Mouse (Mus musculus): Measurements from ENCODE around the gene Map3k21. TPM values are rescaled to one million over a fixed set of nuclear protein-coding genes. Genes with fewer than 3 reads are reported as not detected.

The Map3k21 gene
- polyA plus RNA-seq, 1 experiment from 2014 or later: not detected

GRCm38 (mm10) chr8:125963807-125964211, 53.6 kb downstream of the Map3k21 start:
- 7% methylated on average over 11 of the region's 11 CpGs for WGBS
- no peak overlapping the region for H3K4me3 ChIP-seq (ENCODE audit: low read depth, low read length)
- H3K9me3 ChIP-seq (ENCODE audit: control insufficient read depth, low read length): peaks cover 5% of the 10 kb centered on the region; the same call in 1 of the 2 replicates
- H3K4me2 ChIP-seq (ENCODE audit: low read depth): no peak overlapping the region; the same call in 1 of the 2 replicates
- H3K4me1 ChIP-seq (ENCODE audit: control insufficient read depth, insufficient read depth, low read length): no peaks in the 10 kb centered on the region
- H3K9ac ChIP-seq (ENCODE audit: low read length): no peak overlapping the region
- H3K36me3 ChIP-seq (ENCODE audit: control insufficient read depth, insufficient read depth, low read length): no peaks in the 10 kb centered on the region
- DNase-seq (ENCODE audit: low spot score): no peak
- no peak for ATAC-seq (ENCODE audit: insufficient read depth, low FRiP score, low TSS enrichment)
- H3K27ac ChIP-seq (ENCODE audit: low read depth, low read length): no peak overlapping the region
- H3K27me3 ChIP-seq (ENCODE audit: control insufficient read depth, insufficient read depth, low read length): no peaks in the 10 kb centered on the region

- no peaks in the 10 kb centered on the region for H3K27me3 ChIP-seq (ENCODE audit: control insufficient read depth, insufficient read depth, low read length)
- H3K4me1 ChIP-seq (ENCODE audit: control insufficient read depth, insufficient read depth, low read length): no peaks in the 10 kb centered on the region
- H3K4me2 ChIP-seq (ENCODE audit: low read depth): no peak overlapping the region
- H3K27ac ChIP-seq (ENCODE audit: low read depth, low read length): no peak overlapping the region
- no peak overlapping the region for H3K4me3 ChIP-seq (ENCODE audit: low read depth, low read length)
- 72% methylated on average over 3 of the region's 3 CpGs for WGBS
- DNase-seq (ENCODE audit: low spot score): no peak
- no peaks in the 10 kb centered on the region for H3K36me3 ChIP-seq (ENCODE audit: control insufficient read depth, insufficient read depth, low read length)
- ATAC-seq (ENCODE audit: insufficient read depth, low FRiP score, low TSS enrichment): no peak
- no peaks in the 10 kb centered on the region for H3K9me3 ChIP-seq (ENCODE audit: control insufficient read depth, low read length)
- no peak overlapping the region for H3K9ac ChIP-seq (ENCODE audit: low read length)
Measured at GRCm38 (mm10) chr8:125971336-125971735, 61.1 kb downstream of the Map3k21 start.

GRCm38 (mm10) chr8:125975981-125976380, 65.7 kb downstream of the Map3k21 start:
- Histone ChIP-seq H3K4me2 (ENCODE audit: low read depth) (no peak overlapping the region), H3K36me3 (ENCODE audit: control insufficient read depth, insufficient read depth, low read length) (no peaks in the 10 kb centered on the region), H3K9me3 (ENCODE audit: control insufficient read depth, low read length) (no peaks in the 10 kb centered on the region), H3K27me3 (ENCODE audit: control insufficient read depth, insufficient read depth, low read length) (no peaks in the 10 kb centered on the region), H3K4me3 (ENCODE audit: low read depth, low read length) (no peak overlapping the region), H3K9ac (ENCODE audit: low read length) (no peak overlapping the region), H3K4me1 (ENCODE audit: control insufficient read depth, insufficient read depth, low read length) (no peaks in the 10 kb centered on the region), H3K27ac (ENCODE audit: low read depth, low read length) (no peak overlapping the region)
- 84% methylated on average over 4 of the region's 4 CpGs for WGBS
- ATAC-seq (ENCODE audit: insufficient read depth, low FRiP score, low TSS enrichment) (no peak), DNase-seq (ENCODE audit: low spot score) (no peak)

GRCm38 (mm10) chr8:125980826-125981225, 70.6 kb downstream of the Map3k21 start:
- Histone ChIP-seq H3K9ac (ENCODE audit: low read length) (no peak overlapping the region), H3K4me1 (ENCODE audit: control insufficient read depth, insufficient read depth, low read length) (no peaks in the 10 kb centered on the region), H3K4me2 (ENCODE audit: low read depth) (no peak overlapping the region), H3K36me3 (ENCODE audit: control insufficient read depth, insufficient read depth, low read length) (no peaks in the 10 kb centered on the region), H3K4me3 (ENCODE audit: low read depth, low read length) (no peak overlapping the region), H3K27ac (ENCODE audit: low read depth, low read length) (no peak overlapping the region), H3K9me3 (ENCODE audit: control insufficient read depth, low read length) (no peaks in the 10 kb centered on the region), H3K27me3 (ENCODE audit: control insufficient read depth, insufficient read depth, low read length) (no peaks in the 10 kb centered on the region)
- ATAC-seq (ENCODE audit: insufficient read depth, low FRiP score, low TSS enrichment) (no peak), DNase-seq (ENCODE audit: low spot score) (no peak)
- 36% methylated on average over 6 of the region's 6 CpGs for WGBS

DNA sequence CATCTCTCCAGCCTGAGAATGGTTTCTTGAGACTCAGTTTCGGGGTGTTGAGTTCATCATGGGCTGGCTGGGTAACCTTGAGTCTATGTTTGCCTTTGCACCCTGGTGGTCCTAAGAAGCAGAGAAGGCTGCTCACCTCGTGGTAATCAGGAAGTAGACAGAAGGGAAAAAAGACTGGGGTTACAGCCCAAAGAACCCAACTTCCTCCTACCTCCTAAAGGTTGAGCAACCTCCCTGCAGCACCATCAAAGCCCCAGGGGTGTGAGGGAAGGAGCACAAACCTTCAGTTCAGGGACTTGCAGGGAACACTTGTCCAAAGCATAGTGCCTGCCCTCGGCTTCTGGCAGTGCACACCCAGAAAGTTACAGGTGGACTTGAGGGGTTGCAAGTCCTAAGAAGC, 73.3 kb downstream of the Map3k21 start:
- H3K4me3 ChIP-seq (ENCODE audit: low read depth, low read length): no peak overlapping the region

GRCm38 (mm10) chr8:125984140-125984539, 73.9 kb downstream of the Map3k21 start:
- ATAC-seq (ENCODE audit: insufficient read depth, low FRiP score, low TSS enrichment): no peak
- 85% methylated on average over 4 of the region's 4 CpGs for WGBS
- DNase-seq (ENCODE audit: low spot score): no peak

More for the DNA sequence above, 73.3 kb downstream of the Map3k21 start:
- no peaks in the 10 kb centered on the region for H3K9me3 ChIP-seq (ENCODE audit: control insufficient read depth, low read length)
- H3K27ac ChIP-seq (ENCODE audit: low read depth, low read length): no peak overlapping the region
- no peak for ATAC-seq (ENCODE audit: insufficient read depth, low FRiP score, low TSS enrichment)
- WGBS: 82% methylated on average over 3 of the region's 3 CpGs
- H3K4me2 ChIP-seq (ENCODE audit: low read depth): no peak overlapping the region
- H3K36me3 ChIP-seq (ENCODE audit: control insufficient read depth, insufficient read depth, low read length): no peaks in the 10 kb centered on the region
- no peak overlapping the region for H3K9ac ChIP-seq (ENCODE audit: low read length)
- H3K4me1 ChIP-seq (ENCODE audit: control insufficient read depth, insufficient read depth, low read length): no peaks in the 10 kb centered on the region
- no peaks in the 10 kb centered on the region for H3K27me3 ChIP-seq (ENCODE audit: control insufficient read depth, insufficient read depth, low read length)
- no peak for DNase-seq (ENCODE audit: low spot score)

GRCm38 (mm10) chr8:125985364-125985763, 75.1 kb downstream of the Map3k21 start:
- Histone ChIP-seq H3K4me1 (ENCODE audit: control insufficient read depth, insufficient read depth, low read length) (no peaks in the 10 kb centered on the region), H3K4me2 (ENCODE audit: low read depth) (no peak overlapping the region), H3K9ac (ENCODE audit: low read length) (no peak overlapping the region), H3K36me3 (ENCODE audit: control insufficient read depth, insufficient read depth, low read length) (no peaks in the 10 kb centered on the region), H3K27ac (ENCODE audit: low read depth, low read length) (no peak overlapping the region), H3K9me3 (ENCODE audit: control insufficient read depth, low read length) (no peaks in the 10 kb centered on the region), H3K27me3 (ENCODE audit: control insufficient read depth, insufficient read depth, low read length) (no peaks in the 10 kb centered on the region), H3K4me3 (ENCODE audit: low read depth, low read length) (no peak overlapping the region)
- WGBS: 96% methylated on average over 2 of the region's 2 CpGs
- ATAC-seq (ENCODE audit: insufficient read depth, low FRiP score, low TSS enrichment) (no peak), DNase-seq (ENCODE audit: low spot score) (no peak)

More at GRCm38 (mm10) chr8:125984140-125984539, 73.9 kb downstream of the Map3k21 start:
- H3K36me3 ChIP-seq (ENCODE audit: control insufficient read depth, insufficient read depth, low read length): no peaks in the 10 kb centered on the region
- no peaks in the 10 kb centered on the region for H3K4me1 ChIP-seq (ENCODE audit: control insufficient read depth, insufficient read depth, low read length)
- H3K4me3 ChIP-seq (ENCODE audit: low read depth, low read length): no peak overlapping the region
- no peaks in the 10 kb centered on the region for H3K9me3 ChIP-seq (ENCODE audit: control insufficient read depth, low read length)
- no peak overlapping the region for H3K4me2 ChIP-seq (ENCODE audit: low read depth)
- no peak overlapping the region for H3K9ac ChIP-seq (ENCODE audit: low read length)
- no peaks in the 10 kb centered on the region for H3K27me3 ChIP-seq (ENCODE audit: control insufficient read depth, insufficient read depth, low read length)
- H3K27ac ChIP-seq (ENCODE audit: low read depth, low read length): no peak overlapping the region

DNA sequence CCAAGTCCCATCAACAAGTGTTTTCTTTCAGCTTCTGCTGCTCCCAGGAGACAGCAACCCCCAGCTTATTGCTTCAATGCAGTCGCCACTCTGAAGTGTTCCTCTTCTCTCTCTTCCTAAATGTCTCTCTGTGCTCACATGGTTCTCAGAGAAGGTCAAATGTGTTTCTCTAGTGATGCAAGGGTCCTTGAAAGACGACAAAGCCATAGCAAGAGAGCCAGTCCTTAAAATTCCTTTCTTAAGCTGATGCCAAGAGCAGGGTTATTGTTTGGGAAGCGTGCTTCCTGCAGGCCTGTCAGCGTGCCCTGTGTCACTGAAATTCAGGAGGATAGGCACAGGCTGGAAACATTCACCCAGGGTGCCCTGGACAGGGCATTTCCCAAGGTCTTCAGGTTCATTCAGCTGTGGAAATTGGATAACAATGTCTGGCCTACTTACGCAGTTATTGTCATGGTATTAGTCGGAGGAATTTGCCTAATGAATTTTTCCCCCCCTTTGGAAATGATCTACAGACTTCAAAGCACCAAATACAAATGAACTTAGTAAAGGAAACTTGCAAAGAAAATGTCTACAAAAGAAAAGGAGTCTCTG, 76.8 kb downstream of the Map3k21 start:
- no peak for ATAC-seq (ENCODE audit: insufficient read depth, low FRiP score, low TSS enrichment)

DNA sequence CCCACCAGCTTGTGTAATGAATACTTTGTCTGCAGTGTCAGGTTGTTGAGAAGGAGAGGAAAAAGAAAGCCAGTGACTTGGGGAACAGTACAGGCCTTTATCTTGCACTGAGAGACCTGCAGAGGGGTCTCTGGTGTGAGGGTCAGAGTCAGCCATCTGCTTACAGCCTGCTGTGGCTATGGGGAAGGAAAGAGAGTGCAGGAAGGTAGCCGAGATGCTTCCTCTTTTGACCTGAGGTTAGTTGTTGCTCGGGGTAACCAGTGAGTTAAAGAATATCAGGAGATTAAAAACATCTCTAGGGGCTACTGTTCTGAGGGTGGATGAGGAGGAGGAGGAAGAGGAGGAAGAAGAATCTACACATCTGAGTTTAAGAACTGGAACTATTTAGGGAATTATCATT, 77.7 kb downstream of the Map3k21 start:
- no peaks in the 10 kb centered on the region for H3K27me3 ChIP-seq (ENCODE audit: control insufficient read depth, insufficient read depth, low read length)
- ATAC-seq (ENCODE audit: insufficient read depth, low FRiP score, low TSS enrichment): no peak
- H3K9me3 ChIP-seq (ENCODE audit: control insufficient read depth, low read length): no peaks in the 10 kb centered on the region

More for the DNA sequence above, 76.8 kb downstream of the Map3k21 start:
- Histone ChIP-seq H3K9ac (ENCODE audit: low read length) (no peak overlapping the region), H3K4me3 (ENCODE audit: low read depth, low read length) (no peak overlapping the region), H3K4me2 (ENCODE audit: low read depth) (no peak overlapping the region), H3K27ac (ENCODE audit: low read depth, low read length) (no peak overlapping the region), H3K27me3 (ENCODE audit: control insufficient read depth, insufficient read depth, low read length) (no peaks in the 10 kb centered on the region), H3K4me1 (ENCODE audit: control insufficient read depth, insufficient read depth, low read length) (no peaks in the 10 kb centered on the region), H3K36me3 (ENCODE audit: control insufficient read depth, insufficient read depth, low read length) (no peaks in the 10 kb centered on the region), H3K9me3 (ENCODE audit: control insufficient read depth, low read length) (no peaks in the 10 kb centered on the region)
- no peak for DNase-seq (ENCODE audit: low spot score)
- WGBS: 49% methylated on average over 6 of the region's 6 CpGs

More for the DNA sequence above, 77.7 kb downstream of the Map3k21 start:
- no peak for DNase-seq (ENCODE audit: low spot score)
- Histone ChIP-seq H3K27ac (ENCODE audit: low read depth, low read length) (no peak overlapping the region), H3K4me1 (ENCODE audit: control insufficient read depth, insufficient read depth, low read length) (no peaks in the 10 kb centered on the region), H3K4me2 (ENCODE audit: low read depth) (no peak overlapping the region), H3K36me3 (ENCODE audit: control insufficient read depth, insufficient read depth, low read length) (no peaks in the 10 kb centered on the region), H3K4me3 (ENCODE audit: low read depth, low read length) (no peak overlapping the region), H3K9ac (ENCODE audit: low read length) (no peak overlapping the region)
- 55% methylated on average over 2 of the region's 2 CpGs for WGBS
